Mouse (Mus musculus): ENCODE measurements at regions not wholly inside any gene's neighbourhood (a gene's known extent, or its start where the extent isn't known, plus 50 kb on each side); places are given as distances from the start of the nearest gene placed in this dataset.
A peak's percentile ranks its signal among the peaks of the same experiment; 100 is the strongest.

DNA sequence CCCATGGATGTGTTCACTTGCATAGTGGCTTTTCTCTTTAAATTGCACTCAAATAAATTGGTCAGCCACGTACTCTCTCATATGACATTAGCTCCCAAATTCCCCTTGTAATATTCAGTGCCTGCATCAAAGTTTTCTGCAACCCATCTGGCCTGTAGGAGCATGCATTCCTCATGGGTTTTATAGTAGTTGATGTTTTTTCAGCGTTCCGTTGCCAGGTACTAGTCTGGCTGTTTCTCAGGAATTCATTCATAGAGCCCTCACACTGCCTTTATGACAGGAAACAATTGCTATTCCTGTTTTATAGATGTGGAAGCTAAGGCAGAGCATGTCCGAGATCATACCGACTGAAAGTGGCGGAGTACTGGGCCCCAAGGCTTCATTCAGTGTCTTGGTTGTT, 292.6 kb upstream of the N4bp1 start:
- Histone ChIP-seq H3K4me1 (ENCODE audit: control insufficient read depth, insufficient read depth, low read length) (peaks cover 9% of the 10 kb centered on the region; the same call in 1 of the 2 replicates), H3K9ac (ENCODE audit: low read depth, low read length, severe bottlenecking) (no peak overlapping the region), H3K27ac (replicated peaks; ENCODE audit: low read depth, low read length) (no peak overlapping the region), H3K27me3 (ENCODE audit: control insufficient read depth, insufficient read depth, low read length) (no peaks in the 10 kb centered on the region), H3K9me3 (ENCODE audit: control insufficient read depth, low read length) (no peaks in the 10 kb centered on the region), H3K4me3 (replicated peaks; ENCODE audit: low read length) (no peak overlapping the region), H3K36me3 (ENCODE audit: control insufficient read depth, insufficient read depth, low read length) (no peaks in the 10 kb centered on the region), H3K4me2 (replicated peaks; ENCODE audit: low read depth, low read length, severe bottlenecking) (no peak overlapping the region)
- DNase-seq (ENCODE audit: low spot score) (peak; percentile 65), ATAC-seq (ENCODE audit: low FRiP score, low read depth) (peak; percentile 62)
- WGBS, result 21% methylated on average over 6 of the region's 6 CpGs
- TF ChIP-seq POLR2A (IDR thresholded peaks at IDR 0.05; ENCODE audit: borderline replicate concordance, extremely low read depth, insufficient read depth, insufficient read length), result no peak

DNA sequence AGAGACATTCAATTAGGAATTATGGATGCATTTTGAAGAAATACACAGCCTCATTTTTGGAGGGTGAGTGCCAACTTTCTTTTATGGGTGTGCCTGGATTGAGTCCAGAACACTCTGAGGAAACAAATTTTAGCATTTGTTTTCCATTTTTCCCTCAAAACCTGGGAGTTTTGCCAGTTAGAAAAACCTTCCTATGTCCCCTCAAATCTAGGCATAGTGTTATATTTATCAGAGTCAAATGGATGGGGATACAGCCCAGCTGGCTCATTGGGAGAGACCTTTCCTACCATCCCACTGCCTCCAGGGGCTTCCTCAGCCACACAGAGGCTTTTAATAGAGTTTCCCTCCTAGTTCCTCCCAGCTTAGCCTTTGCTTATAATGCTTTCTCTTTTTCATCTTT, 290.0 kb upstream of the N4bp1 start:
- Histone ChIP-seq H3K36me3 (ENCODE audit: control insufficient read depth, insufficient read depth, low read length) (no peaks in the 10 kb centered on the region), H3K4me3 (replicated peaks; ENCODE audit: low read length) (no peak overlapping the region), H3K9ac (ENCODE audit: low read depth, low read length, severe bottlenecking) (no peak overlapping the region), H3K4me2 (replicated peaks; ENCODE audit: low read depth, low read length, severe bottlenecking) (no peak overlapping the region), H3K9me3 (ENCODE audit: control insufficient read depth, low read length) (no peaks in the 10 kb centered on the region), H3K4me1 (ENCODE audit: control insufficient read depth, insufficient read depth, low read length) (peaks cover 9% of the 10 kb centered on the region; the same call in 1 of the 2 replicates), H3K27me3 (ENCODE audit: control insufficient read depth, insufficient read depth, low read length) (no peaks in the 10 kb centered on the region), H3K27ac (replicated peaks; ENCODE audit: low read depth, low read length) (no peak overlapping the region)
- DNase-seq (ENCODE audit: low spot score) (peak; percentile 70), ATAC-seq (ENCODE audit: low FRiP score, low read depth) (no peak)
- no peak for TF ChIP-seq POLR2A (IDR thresholded peaks at IDR 0.05; ENCODE audit: borderline replicate concordance, extremely low read depth, insufficient read depth, insufficient read length)

DNA sequence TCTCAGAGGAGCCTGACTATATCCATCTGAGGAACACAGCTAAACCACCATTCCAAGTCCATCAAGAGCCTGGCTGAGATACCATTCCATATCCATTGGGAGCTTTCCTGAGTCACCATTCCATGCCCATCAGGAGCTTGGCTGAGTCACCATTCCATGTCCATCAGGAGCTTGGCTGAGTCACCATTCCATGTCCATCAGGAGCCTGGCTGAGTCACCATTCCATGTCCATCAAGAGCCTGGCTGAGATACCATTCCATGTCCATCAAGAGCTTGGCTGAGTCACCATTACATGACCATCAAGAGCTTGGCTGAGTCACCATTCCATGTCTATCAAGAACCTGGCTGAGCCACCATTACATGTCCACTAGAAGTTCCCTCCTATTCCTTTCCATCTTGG, 288.7 kb upstream of the N4bp1 start:
- DNase-seq (ENCODE audit: low spot score) (no peak), ATAC-seq (ENCODE audit: low FRiP score, low read depth) (no peak)
- TF ChIP-seq POLR2A (IDR thresholded peaks at IDR 0.05; ENCODE audit: borderline replicate concordance, extremely low read depth, insufficient read depth, insufficient read length), result no peak
- Histone ChIP-seq H3K4me1 (ENCODE audit: control insufficient read depth, insufficient read depth, low read length) (peaks cover 9% of the 10 kb centered on the region; the same call in 1 of the 2 replicates), H3K9me3 (ENCODE audit: control insufficient read depth, low read length) (no peaks in the 10 kb centered on the region), H3K36me3 (ENCODE audit: control insufficient read depth, insufficient read depth, low read length) (no peaks in the 10 kb centered on the region), H3K27me3 (ENCODE audit: control insufficient read depth, insufficient read depth, low read length) (no peaks in the 10 kb centered on the region), H3K4me2 (replicated peaks; ENCODE audit: low read depth, low read length, severe bottlenecking) (no peak overlapping the region), H3K27ac (replicated peaks; ENCODE audit: low read depth, low read length) (no peak overlapping the region), H3K4me3 (replicated peaks; ENCODE audit: low read length) (no peak overlapping the region), H3K9ac (ENCODE audit: low read depth, low read length, severe bottlenecking) (no peak overlapping the region)

DNA sequence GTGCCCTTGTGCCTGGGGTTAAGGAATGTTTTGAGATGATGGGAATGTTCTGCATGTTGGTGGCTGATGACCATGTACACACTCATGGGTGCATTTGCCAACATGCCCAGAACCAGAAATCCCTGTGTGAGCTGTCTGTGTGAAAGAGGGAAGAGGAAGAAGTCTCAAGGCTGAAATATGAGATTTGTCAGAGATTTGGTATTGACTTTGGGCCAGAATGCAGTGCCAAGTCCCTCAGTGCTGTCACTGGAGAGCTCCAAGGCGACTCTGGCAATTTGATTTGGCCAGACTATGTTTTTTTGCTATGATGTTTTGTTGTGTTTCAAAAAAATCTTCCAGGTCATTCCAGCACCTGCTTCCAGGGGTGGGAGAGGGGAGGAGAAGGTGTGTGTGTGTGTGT, 281.7 kb upstream of the N4bp1 start:
- Histone ChIP-seq H3K9me3 (ENCODE audit: control insufficient read depth, low read length) (no peaks in the 10 kb centered on the region), H3K27ac (replicated peaks; ENCODE audit: low read depth, low read length) (no peak overlapping the region), H3K36me3 (ENCODE audit: control insufficient read depth, insufficient read depth, low read length) (no peaks in the 10 kb centered on the region), H3K27me3 (ENCODE audit: control insufficient read depth, insufficient read depth, low read length) (no peaks in the 10 kb centered on the region), H3K4me2 (replicated peaks; ENCODE audit: low read depth, low read length, severe bottlenecking) (no peak overlapping the region), H3K4me1 (ENCODE audit: control insufficient read depth, insufficient read depth, low read length) (no peaks in the 10 kb centered on the region), H3K9ac (ENCODE audit: low read depth, low read length, severe bottlenecking) (no peak overlapping the region), H3K4me3 (replicated peaks; ENCODE audit: low read length) (no peak overlapping the region)
- DNase-seq (ENCODE audit: low spot score), result no peak
- WGBS, result 82% methylated on average over 1 of the region's 1 CpGs
- ATAC-seq (ENCODE audit: low FRiP score, low read depth), result no peak
- TF ChIP-seq POLR2A (IDR thresholded peaks at IDR 0.05; ENCODE audit: borderline replicate concordance, extremely low read depth, insufficient read depth, insufficient read length), result no peak

DNA sequence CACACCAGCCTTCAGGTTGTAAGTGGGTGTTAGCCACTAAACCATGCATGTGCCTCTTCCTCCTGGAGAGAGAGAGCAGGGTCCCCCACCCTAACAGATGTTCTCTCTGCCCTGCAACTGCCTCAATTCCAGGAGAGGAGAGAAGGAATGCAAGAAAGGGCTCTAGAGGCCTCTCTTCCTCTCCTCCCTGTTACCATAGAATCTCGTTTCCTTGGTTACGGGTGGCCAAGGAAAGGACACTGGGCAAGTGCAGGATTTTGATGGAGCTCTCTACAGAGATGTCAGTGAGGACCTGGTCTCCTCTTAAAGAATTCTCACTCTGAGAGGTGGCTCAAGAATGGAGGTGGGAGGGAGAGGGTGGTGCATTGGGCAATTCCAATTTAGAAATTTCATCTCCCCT, 275.4 kb upstream of the N4bp1 start:
- H3K27ac ChIP-seq (replicated peaks; ENCODE audit: low read depth, low read length), result no peak overlapping the region
- no peak overlapping the region for H3K9ac ChIP-seq (ENCODE audit: low read depth, low read length, severe bottlenecking)
- H3K4me2 ChIP-seq (replicated peaks; ENCODE audit: low read depth, low read length, severe bottlenecking), result no peak overlapping the region
- H3K4me1 ChIP-seq (ENCODE audit: control insufficient read depth, insufficient read depth, low read length), result no peaks in the 10 kb centered on the region
- TF ChIP-seq POLR2A (IDR thresholded peaks at IDR 0.05; ENCODE audit: borderline replicate concordance, extremely low read depth, insufficient read depth, insufficient read length), result no peak
- ATAC-seq (ENCODE audit: low FRiP score, low read depth) (no peak), DNase-seq (ENCODE audit: low spot score) (no peak)
- no peak overlapping the region for H3K4me3 ChIP-seq (replicated peaks; ENCODE audit: low read length)
- no peaks in the 10 kb centered on the region for H3K27me3 ChIP-seq (ENCODE audit: control insufficient read depth, insufficient read depth, low read length)
- WGBS, result 74% methylated on average over 2 of the region's 2 CpGs
- no peaks in the 10 kb centered on the region for H3K36me3 ChIP-seq (ENCODE audit: control insufficient read depth, insufficient read depth, low read length)
- H3K9me3 ChIP-seq (ENCODE audit: control insufficient read depth, low read length), result no peaks in the 10 kb centered on the region

DNA sequence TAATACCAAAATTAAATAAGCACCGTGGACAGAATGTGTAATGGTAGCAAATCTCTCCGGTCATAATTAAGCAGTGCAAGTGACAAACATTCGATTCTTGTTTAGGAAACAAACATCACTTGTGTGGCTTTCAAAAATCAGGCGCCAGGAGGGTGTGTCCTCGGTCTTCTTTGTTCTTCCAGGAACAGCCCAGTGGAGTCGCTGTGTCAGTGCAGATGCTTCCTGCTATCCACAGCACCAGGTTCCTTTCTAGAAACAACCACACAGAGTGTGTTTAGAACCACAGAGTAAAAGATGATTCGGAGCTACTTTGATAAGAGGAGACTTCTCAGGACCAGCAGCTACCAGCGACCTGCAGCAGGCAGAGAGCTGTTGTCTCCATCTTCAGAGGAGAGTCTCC, 273.3 kb upstream of the N4bp1 start:
- H3K9me3 ChIP-seq (ENCODE audit: control insufficient read depth, low read length), result no peaks in the 10 kb centered on the region
- H3K4me2 ChIP-seq (replicated peaks; ENCODE audit: low read depth, low read length, severe bottlenecking), result no peak overlapping the region
- no peak overlapping the region for H3K27ac ChIP-seq (replicated peaks; ENCODE audit: low read depth, low read length)
- H3K27me3 ChIP-seq (ENCODE audit: control insufficient read depth, insufficient read depth, low read length), result no peaks in the 10 kb centered on the region
- H3K4me1 ChIP-seq (ENCODE audit: control insufficient read depth, insufficient read depth, low read length), result no peaks in the 10 kb centered on the region
- WGBS, result 60% methylated on average over 8 of the region's 8 CpGs
- ATAC-seq (ENCODE audit: low FRiP score, low read depth), result no peak
- no peak for TF ChIP-seq POLR2A (IDR thresholded peaks at IDR 0.05; ENCODE audit: borderline replicate concordance, extremely low read depth, insufficient read depth, insufficient read length)
- H3K9ac ChIP-seq (ENCODE audit: low read depth, low read length, severe bottlenecking), result no peak overlapping the region
- H3K36me3 ChIP-seq (ENCODE audit: control insufficient read depth, insufficient read depth, low read length), result no peaks in the 10 kb centered on the region
- DNase-seq (ENCODE audit: low spot score), result no peak
- H3K4me3 ChIP-seq (replicated peaks; ENCODE audit: low read length), result no peak overlapping the region
